Mouse (Mus musculus) T-helper 2 cell (primary cell): ENCODE results near the gene Sdhb.

ENCODE experiments used
- in situ Hi-C: fragments of 300-600 bp; cut with MboI, MseI; formaldehyde crosslinking; loops from one replicate; pipeline ENCODE4 v1.15.1; 2025; ENCODE audit warnings: high pct_unique_total_duplicates

Sdhb gene

GRCm38 (mm10) chr4:140974408-140974807 is 13.4 kb downstream of the Sdhb start:
- in situ Hi-C loops, result no loop called here

- in situ Hi-C loops, result no loop called here
Measured at GRCm38 (mm10) chr4:140975356-140975755, 14.4 kb downstream of the Sdhb start.

- in situ Hi-C loops, result no loop called here
Measured at GRCm38 (mm10) chr4:140977278-140977677, 16.3 kb downstream of the Sdhb start.

GRCm38 (mm10) chr4:140977886-140978692 is 17.1 kb downstream of the Sdhb start:
- in situ Hi-C loops, result no loop called here

- in situ Hi-C loops, result loop anchor here (5.0 kb wide), 1 partner anchor 51 kb away; no protein-coding TSS in a partner anchor
Measured at GRCm38 (mm10) chr4:140981605-140982004, 20.6 kb downstream of the Sdhb start.

GRCm38 (mm10) chr4:140982808-140983207 is 21.8 kb downstream of the Sdhb start:
- in situ Hi-C loops, result loop anchor here (5.0 kb wide), 1 partner anchor 49 kb away; no protein-coding TSS in a partner anchor

GRCm38 (mm10) chr4:140983442-140983841 is 22.4 kb downstream of the Sdhb start:
- in situ Hi-C loops, result loop anchor here (5.0 kb wide), 1 partner anchor 49 kb away; no protein-coding TSS in a partner anchor

- in situ Hi-C loops, result loop anchor here (5.0 kb wide), 1 partner anchor 48 kb away; no protein-coding TSS in a partner anchor
Measured at GRCm38 (mm10) chr4:140984544-140984943, 23.5 kb downstream of the Sdhb start.

GRCm38 (mm10) chr4:140986024-140986710 is 25.2 kb downstream of the Sdhb start:
- in situ Hi-C loops, result no loop called here

GRCm38 (mm10) chr4:140986711-140987395 is 25.9 kb downstream of the Sdhb start, which contains the start of gene Atp13a2:
Gene Atp13a2 (plus strand): TSS chr4:140986873.
- in situ Hi-C loops, result no loop called here

GRCm38 (mm10) chr4:140987476-140987875 is 26.5 kb downstream of the Sdhb start:
- in situ Hi-C loops, result no loop called here

GRCm38 (mm10) chr4:140988706-140989290 is 27.8 kb downstream of the Sdhb start:
- in situ Hi-C loops, result no loop called here

- in situ Hi-C loops, result no loop called here
Measured at GRCm38 (mm10) chr4:140989447-140989846, 28.4 kb downstream of the Sdhb start.

GRCm38 (mm10) chr4:140992215-140992614 is 31.2 kb downstream of the Sdhb start:
- in situ Hi-C loops, result no loop called here

- in situ Hi-C loops, result no loop called here
Measured at GRCm38 (mm10) chr4:140993846-140994245, 32.8 kb downstream of the Sdhb start.

- in situ Hi-C loops, result no loop called here
Measured at GRCm38 (mm10) chr4:140995811-140996210, 34.8 kb downstream of the Sdhb start.

- in situ Hi-C loops, result no loop called here
Measured at GRCm38 (mm10) chr4:140996812-140997211, 35.8 kb downstream of the Sdhb start.

- in situ Hi-C loops, result loop anchor here (25.0 kb wide), 1 partner anchor 919 kb away; no protein-coding TSS in a partner anchor
Measured at GRCm38 (mm10) chr4:141005983-141006382, 45.0 kb downstream of the Sdhb start.

- in situ Hi-C loops, result loop anchor here (25.0 kb wide), 1 partner anchor 921 kb away; no protein-coding TSS in a partner anchor
Measured at GRCm38 (mm10) chr4:141008028-141008427, 47.0 kb downstream of the Sdhb start.

GRCm38 (mm10) chr4:141010118-141010517 is 49.1 kb downstream of the Sdhb start, which contains the start of gene Mfap2:
Gene Mfap2 (plus strand): TSS chr4:141010418.
- in situ Hi-C loops, result loop anchor here (25.0 kb wide), 1 partner anchor 923 kb away; no protein-coding TSS in a partner anchor

GRCm38 (mm10) chr4:141010526-141010925 is 49.5 kb downstream of the Sdhb start:
- in situ Hi-C loops, result loop anchor here (25.0 kb wide), 1 partner anchor 923 kb away; no protein-coding TSS in a partner anchor
